Mouse (Mus musculus) thymus, postnatal 0 days (tissue): ENCODE measurements around the gene Gm10058. TPM values are rescaled to one million over a fixed set of nuclear protein-coding genes. Genes with fewer than 3 reads are reported as not detected.
"Not testable (repeated sequence)": the region's sequence is repeated elsewhere in the genome, so short reads cannot be mapped to it uniquely, and the experiment has no call there.

Experiments used
- DNase-seq: peaks from one replicate; pipeline ENCODE4 v3.0.0-alpha.2; 2015; ENCODE audit warnings: low spot score
- polyA plus RNA-seq: library from polyadenylated mRNA; unstranded; fragments of >200 nt; fragmentation: Nextera tagmentation; extraction: Ambion mirVana; gene quantifications from 2 replicates; pipeline ENCODE4 v1.2.1, GENCODE M21; 2015

The Gm10058 gene
- not detected in 2 replicates for polyA plus RNA-seq

GRCm38 (mm10) chrX:27946785-27947184 lies at the start of gene Gm10058:
Gene Gm10058 (minus strand): TSS chrX:27946885.
- not testable (repeated sequence) for DNase-seq
